Mouse (Mus musculus) cortical plate, adult 2 months (tissue): Measurements from ENCODE around the gene Dcpp2. TPM values are rescaled to one million over a fixed set of nuclear protein-coding genes. Genes with fewer than 3 reads are reported as not detected.
A peak's percentile ranks its signal among the peaks of the same experiment; 100 is the strongest.
"Not testable (repeated sequence)": the region's sequence is repeated elsewhere in the genome, so short reads cannot be mapped to it uniquely, and the experiment has no call there.

Source experiments
- H3K27ac ChIP-seq: fragments of 200-500 bp; 2 replicates; pipeline ENCODE4 v1.5.1; 2012; ENCODE audit warnings: low read length, control low read depth, inconsistent platforms; ENCODE audit not compliant: insufficient read depth
- H3K4me1 ChIP-seq: fragments of 200-500 bp; 2 replicates; pipeline ENCODE4 v1.6.1; 2011; ENCODE audit warnings: low read length; ENCODE audit not compliant: control insufficient read depth, insufficient read depth
- H3K4me3 ChIP-seq: fragments of 200-500 bp; 2 replicates; pipeline ENCODE4 v1.5.1; 2011; ENCODE audit warnings: mild to moderate bottlenecking, low read length, control low read depth; ENCODE audit not compliant: insufficient read depth
- CTCF ChIP-seq: fragments of 200-500 bp; IDR thresholded peaks from 2 replicates; pipeline ENCODE4 v1.5.1; 2011; ENCODE audit warnings: mild to moderate bottlenecking, control low read depth, low read length; ENCODE audit not compliant: insufficient read depth; ENCODE audit errors: extremely low read depth
- POLR2A ChIP-seq: fragments of 200-500 bp; IDR thresholded peaks from 2 replicates; pipeline ENCODE4 v1.6.1; 2011; ENCODE audit warnings: mild to moderate bottlenecking, low read length, control low read depth; ENCODE audit not compliant: insufficient read depth; ENCODE audit errors: extremely low read depth
- polyA plus RNA-seq: library from polyadenylated mRNA; depleted of rRNA; stranded (reverse); fragments of >200 nt; gene quantifications from 2 replicates; pipeline ENCODE4 v1.2.3, GENCODE M21; 2012

The Dcpp2 gene
- polyA plus RNA-seq, 1 experiment = not detected

DNA sequence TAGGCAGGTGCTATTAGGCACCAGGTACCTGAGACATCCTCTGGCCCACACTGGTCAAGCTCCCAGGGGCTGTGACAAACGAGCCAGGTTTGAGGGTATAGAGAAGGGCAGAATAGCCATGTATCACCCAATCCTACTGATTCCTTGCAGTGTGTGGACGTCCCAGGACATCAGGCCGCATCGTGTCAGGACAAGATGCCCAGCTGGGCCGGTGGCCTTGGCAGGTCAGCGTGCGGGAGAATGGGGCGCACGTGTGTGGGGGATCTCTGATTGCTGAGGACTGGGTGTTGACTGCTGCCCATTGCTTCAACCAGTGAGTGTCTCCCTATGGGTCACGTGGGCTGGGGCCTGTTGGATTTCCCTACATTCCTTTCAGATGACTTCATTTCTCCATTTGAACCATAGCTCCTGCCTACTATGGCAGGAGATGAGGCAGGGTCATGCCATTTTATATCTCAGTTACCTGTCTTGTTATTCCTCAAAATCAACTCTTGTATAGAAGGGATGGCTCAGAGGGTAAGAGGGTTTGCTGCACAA is 26.4 kb upstream of the Dcpp2 start:
- no peak overlapping the region for H3K4me3 ChIP-seq
- H3K27ac ChIP-seq = no peak overlapping the region
- H3K4me1 ChIP-seq = no peaks in the 10 kb centered on the region
- no peak for TF ChIP-seq CTCF
- no peak for TF ChIP-seq POLR2A

DNA sequence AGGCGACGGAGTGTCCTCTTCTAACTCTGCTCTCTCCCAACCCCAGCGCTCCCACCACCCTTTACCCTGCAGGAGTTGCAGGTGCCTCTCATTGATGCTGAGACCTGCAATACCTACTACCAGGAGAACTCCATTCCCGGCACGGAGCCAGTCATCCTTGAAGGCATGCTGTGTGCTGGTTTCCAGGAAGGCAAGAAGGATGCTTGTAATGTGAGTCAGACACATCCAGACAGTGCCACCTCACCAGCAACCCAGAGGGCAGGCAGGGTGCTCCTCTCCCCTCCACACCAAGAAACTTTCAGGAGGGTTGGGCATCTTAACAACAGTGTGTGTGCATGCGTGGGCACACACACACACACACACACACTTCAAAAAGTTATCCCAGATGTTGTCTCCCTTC is 23.5 kb upstream of the Dcpp2 start:
- H3K27ac ChIP-seq = no peak overlapping the region
- no peak overlapping the region for H3K4me3 ChIP-seq
- H3K4me1 ChIP-seq = no peaks in the 10 kb centered on the region
- TF ChIP-seq CTCF (no peak), POLR2A (no peak)

DNA sequence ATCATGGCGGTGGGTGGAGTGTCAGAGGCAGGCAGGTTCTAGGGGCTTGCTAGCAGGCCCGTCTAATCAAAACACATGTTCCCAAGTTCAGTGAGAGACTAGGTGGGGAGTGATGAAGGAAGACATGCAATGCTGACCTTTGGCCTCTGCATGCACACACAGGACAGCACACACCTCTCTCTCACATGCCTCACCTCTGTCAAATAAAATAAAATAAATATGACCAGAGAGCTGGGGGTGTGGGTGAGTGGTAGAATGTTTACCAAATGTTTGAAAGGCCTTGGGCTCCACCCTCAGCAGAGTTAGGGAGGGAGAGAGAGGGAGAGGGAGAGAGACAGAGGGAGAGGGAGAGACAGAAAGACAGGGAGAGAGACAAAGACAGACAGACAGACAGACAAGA is 22.8 kb upstream of the Dcpp2 start:
- TF ChIP-seq CTCF = no peak
- Histone ChIP-seq H3K4me3 (no peak overlapping the region), H3K27ac (no peak overlapping the region), H3K4me1 (no peaks in the 10 kb centered on the region)

DNA sequence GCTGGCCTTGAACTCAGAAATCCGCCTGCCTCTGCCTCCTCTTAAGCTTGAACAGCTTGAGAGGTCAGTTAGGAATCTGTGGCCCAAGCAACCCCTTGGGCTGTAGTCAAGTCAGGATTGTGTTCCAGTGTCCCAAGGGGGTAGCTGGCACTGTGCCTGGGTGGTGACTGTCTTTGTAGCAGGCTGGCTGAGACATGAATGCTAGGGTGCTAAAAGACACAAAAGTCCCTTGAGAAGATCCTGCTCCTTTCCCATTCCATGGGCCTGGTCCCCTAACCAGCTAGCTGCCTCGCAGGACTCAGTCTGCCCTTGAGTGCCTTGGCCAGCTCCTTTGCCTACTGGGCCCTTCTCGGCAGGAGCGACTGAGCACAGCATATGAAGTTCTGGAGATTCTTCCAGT is 17.8 kb upstream of the Dcpp2 start:
- H3K4me3 ChIP-seq = no peak overlapping the region
- no peaks in the 10 kb centered on the region for H3K4me1 ChIP-seq
- no peak overlapping the region for H3K27ac ChIP-seq
- TF ChIP-seq CTCF = no peak
- no peak for TF ChIP-seq POLR2A

DNA sequence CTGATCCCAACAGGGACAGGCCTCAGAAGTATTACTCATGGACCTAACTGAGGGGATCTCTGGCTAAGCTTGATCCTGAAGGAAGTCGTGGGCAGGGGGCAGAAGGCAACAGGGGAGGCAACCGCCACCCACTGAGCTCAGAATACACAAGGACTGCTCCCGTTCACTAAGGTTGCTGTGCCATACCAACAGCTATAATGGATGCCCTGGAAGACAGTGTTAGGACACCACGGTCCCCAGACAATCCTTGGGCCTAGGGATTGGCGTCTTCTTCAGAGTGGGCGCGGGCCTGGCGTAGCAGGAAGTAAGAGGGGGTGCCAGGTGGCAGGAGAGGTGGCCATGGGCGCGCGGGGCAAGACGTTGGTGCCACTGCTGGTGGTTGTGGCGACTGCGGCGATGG is 12.9 kb upstream of the Dcpp2 start, which contains the start of gene Prss21:
TSS of gene Prss21 (plus strand) at position 301 of the 400 bp plus-strand sequence.
- H3K27ac ChIP-seq = no peak within 1 kb of the TSS
- TF ChIP-seq POLR2A (no peak), CTCF (no peak)
- H3K4me3 ChIP-seq = no peak within 1 kb of the TSS

DNA sequence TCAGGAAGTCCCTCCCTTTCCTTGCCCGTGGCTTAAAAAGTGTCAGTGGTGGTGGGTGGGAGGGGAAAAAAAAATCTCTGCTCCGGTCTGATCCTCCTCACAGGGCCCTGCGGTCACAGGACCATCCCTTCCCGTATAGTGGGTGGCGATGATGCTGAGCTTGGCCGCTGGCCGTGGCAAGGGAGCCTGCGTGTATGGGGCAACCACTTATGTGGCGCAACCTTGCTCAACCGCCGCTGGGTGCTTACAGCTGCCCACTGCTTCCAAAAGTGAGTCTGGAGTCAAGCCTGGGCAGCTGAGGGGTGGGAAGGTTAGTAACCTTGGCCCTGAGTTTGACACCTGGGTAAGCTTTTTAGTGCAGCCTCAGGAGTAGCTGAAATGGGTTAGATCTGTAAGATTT is 12.2 kb upstream of the Dcpp2 start:
- TF ChIP-seq CTCF (no peak), POLR2A (no peak)
- Histone ChIP-seq H3K27ac (no peak overlapping the region), H3K4me1 (no peaks in the 10 kb centered on the region), H3K4me3 (no peak overlapping the region)

More for the DNA sequence above, 12.9 kb upstream of the Dcpp2 start, which contains the start of gene Prss21:
- H3K4me1 ChIP-seq = no peaks in the 10 kb centered on the region

DNA sequence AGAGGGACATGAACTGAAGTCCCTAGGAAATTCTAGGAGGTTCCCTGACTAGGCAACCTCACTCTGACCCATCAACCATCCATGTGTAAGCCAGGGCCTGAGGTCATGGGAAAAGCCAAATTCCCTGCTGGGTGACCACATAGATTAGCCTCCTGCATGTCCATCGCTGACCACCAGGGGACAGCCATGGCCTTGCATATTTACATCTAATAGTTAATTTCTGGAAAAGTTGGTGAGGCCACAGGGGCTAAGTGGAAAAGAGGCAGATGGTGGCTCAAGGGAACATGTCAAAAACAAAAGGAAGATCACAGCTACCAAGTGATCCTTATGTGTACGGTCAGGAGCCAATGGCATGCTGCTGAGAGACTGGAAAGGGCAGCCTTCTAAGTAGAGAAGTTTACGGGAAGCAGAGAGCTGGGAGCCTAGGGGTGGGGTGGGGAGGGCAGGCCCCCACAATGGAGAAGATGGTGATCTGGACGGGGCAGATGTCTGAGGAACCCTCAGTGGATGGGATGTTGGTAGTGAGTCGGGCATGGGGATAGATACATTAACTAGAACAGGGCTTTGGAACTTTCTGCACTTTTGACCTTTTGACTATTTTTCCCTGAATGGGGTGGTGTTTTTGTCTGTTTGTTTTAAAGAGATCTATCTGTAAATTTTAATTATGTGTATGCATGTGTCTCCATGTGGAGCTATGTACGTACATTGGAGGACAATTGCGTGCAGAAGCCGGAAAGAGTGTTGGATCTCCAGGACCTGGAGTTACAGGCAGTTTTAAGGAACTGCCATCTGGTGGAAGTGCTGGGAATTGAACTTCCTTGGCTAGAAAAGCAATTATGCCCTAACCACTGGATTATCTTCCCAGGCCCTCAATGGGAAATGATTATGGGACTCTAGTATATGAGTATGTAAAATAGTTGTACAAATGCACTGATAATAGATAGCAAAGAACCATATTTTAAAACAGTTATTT is 6.5 kb upstream of the Dcpp2 start:
- Histone ChIP-seq H3K4me1 (no peaks in the 10 kb centered on the region), H3K4me3 (no peak overlapping the region), H3K27ac (no peak overlapping the region)
- TF ChIP-seq CTCF (peak; percentile 66), POLR2A (no peak)

DNA sequence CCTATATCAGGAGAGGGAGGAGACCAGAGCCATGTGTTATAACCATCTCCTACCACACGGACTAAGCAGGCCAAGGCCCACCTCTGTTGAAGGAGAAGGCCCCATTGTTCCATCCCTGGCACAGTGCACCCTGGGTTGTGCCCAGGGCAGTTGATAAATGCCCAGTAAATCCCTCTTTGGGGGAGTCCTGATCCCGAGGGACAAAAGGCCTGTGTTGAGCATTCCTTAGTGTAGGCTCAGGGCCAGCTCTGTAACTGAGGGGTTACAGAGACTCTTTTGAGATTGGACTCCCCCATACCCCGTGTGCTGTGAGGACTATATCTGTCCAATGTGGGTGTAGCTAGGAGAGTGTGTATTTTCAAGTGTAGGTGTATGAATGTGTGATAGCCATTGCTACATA is 3.9 kb upstream of the Dcpp2 start:
- no peak for TF ChIP-seq CTCF
- no peak for TF ChIP-seq POLR2A
- Histone ChIP-seq H3K27ac (no peak overlapping the region), H3K4me3 (no peak overlapping the region), H3K4me1 (no peaks in the 10 kb centered on the region)

DNA sequence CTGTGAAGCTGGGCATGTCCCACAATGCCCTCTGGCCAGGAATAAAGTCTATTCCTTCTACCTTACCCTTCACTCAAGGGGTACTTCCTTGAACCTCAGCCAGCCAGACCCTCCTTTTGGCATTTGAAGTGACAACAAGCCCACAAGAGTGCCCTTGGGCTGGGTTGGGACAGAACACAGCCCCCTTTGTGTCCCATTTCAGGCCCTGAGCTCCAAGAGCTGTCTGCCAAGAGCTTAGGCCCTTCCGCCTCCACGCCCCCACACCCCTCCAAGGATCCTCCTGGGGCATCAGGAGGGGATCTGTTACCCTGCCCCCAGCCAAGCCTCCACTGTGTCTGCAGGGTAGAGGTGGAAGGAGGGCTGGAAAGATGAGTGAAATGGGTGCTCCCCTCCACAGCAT is 3.5 kb upstream of the Dcpp2 start:
- TF ChIP-seq POLR2A (no peak), CTCF (no peak)
- Histone ChIP-seq H3K27ac (no peak overlapping the region), H3K4me1 (no peaks in the 10 kb centered on the region), H3K4me3 (no peak overlapping the region)

DNA sequence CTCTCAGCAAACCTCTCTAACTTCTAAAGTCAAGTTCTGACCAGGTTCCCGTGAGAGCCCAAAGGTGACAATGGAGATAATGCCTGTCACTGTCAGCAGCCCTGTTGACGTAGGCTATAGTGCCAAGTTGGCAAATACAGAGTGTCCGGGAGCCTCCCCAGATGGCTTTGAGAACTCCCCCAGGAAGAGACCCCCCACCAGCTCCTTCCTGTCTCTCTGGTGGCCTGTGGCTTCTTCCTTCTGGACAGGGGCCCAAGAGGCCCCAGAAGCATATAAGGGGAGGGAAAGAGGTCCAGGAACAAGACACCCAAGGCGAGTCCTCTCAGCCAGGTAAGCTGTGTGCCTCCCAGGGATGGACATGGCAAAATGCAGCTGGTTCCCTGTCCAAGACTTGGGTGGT is 36.5 kb downstream of the Dcpp2 start, which contains the start of gene Dcpp3:
TSS of gene Dcpp3 (plus strand) at position 301 of the 400 bp plus-strand sequence.
- H3K27ac ChIP-seq, H3K4me1 ChIP-seq, H3K4me3 ChIP-seq: not testable (repeated sequence)
